Mouse (Mus musculus): ENCODE data around the gene Elf2.

DNA sequence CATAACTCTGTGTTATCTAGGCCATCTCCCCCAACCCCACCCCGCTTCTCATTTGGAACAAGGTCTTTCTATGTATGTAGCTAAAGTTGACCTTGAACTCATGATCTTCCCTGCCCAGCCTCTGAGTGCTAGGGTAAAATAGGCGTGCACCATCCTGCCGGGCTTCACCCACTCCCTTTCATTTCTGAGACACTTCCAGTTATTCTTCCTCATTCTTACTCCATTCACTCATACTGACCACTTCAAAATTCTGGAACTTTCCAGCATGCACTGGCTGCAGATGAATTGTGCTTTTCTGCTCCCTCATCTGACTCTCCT is 46.6 kb upstream of the Elf2 start:
- TF ChIP-seq USF1 (IDR thresholded peaks at IDR 0.05; ENCODE audit: low read depth) (no peak), POLR2A (IDR thresholded peaks at IDR 0.05; ENCODE audit: insufficient read length, low read depth) (no peak), MYOG (IDR thresholded peaks at IDR 0.05; ENCODE audit: control insufficient read depth in 1 of 3, insufficient read depth in 1 of 3, insufficient read length in 2 of 3, low read depth in 2 of 3) (no peak), E2F4 (IDR thresholded peaks at IDR 0.05; ENCODE audit: insufficient read depth) (no peak), SRF (IDR thresholded peaks at IDR 0.05; ENCODE audit: control insufficient read depth, insufficient read length, low read depth) (no peak), POLR2AphosphoS2 (IDR thresholded peaks at IDR 0.05; ENCODE audit: insufficient read length, low read depth) (no peak)
